Mouse (Mus musculus): ENCODE results near the gene Plekha7.
A peak's percentile ranks its signal among the peaks of the same experiment; 100 is the strongest.
"Not testable (repeated sequence)": the region's sequence is repeated elsewhere in the genome, so short reads cannot be mapped to it uniquely, and the experiment has no call there.

Plekha7 gene

DNA sequence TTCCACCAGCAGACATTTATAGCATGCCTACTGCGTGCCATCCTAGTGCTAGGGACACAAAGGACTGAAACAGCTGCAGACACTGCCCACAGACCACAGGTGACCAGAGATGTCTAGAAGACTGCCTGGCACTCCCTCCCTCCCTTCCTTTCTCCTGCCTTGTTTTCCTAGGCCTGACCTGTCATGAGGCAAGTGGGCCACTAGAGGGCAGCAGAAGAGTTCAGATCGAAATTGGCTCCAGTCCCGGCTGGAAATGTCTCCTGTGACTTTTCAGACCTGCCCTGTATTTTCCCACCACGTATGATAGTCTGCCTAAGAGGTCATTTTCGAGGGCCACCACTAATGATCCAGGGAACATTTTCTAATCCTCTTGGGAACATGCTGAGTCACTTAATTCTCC lies 176.1 kb downstream of the Plekha7 start:
- DNase-seq (ENCODE audit: low read depth, low spot score): peak; percentile 82

DNA sequence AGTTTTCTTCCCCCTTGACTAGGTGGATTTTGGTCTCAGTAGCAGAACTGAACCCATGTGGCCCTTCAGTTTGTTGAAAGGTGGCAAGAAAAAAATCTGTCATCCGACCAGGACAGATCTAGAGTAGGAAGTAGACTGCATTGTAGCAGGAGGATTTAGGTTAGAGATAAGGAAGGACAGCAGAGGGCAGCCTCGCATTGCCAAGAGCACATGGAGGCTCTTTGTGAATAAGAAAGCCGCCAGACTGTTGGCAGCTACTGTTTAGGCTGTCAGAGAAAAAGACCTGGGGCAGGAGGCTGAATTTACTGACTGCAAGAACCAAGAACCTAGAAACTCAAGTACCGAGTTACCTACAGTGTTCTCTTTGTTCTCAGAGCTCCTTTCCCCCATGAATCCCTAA lies 176.8 kb downstream of the Plekha7 start:
- no peak for DNase-seq (ENCODE audit: low read depth, low spot score)

GRCm38 (mm10) chr7:116129374-116129773 lies 178.8 kb downstream of the Plekha7 start:
- no peak for DNase-seq (ENCODE audit: low read depth, low spot score)

- DNase-seq (ENCODE audit: low read depth, low spot score): no peak
Observed at GRCm38 (mm10) chr7:116128286-116128685, 179.9 kb downstream of the Plekha7 start.

- DNase-seq (ENCODE audit: low read depth, low spot score): no peak
Observed at GRCm38 (mm10) chr7:116127052-116127451, 181.1 kb downstream of the Plekha7 start.

DNA sequence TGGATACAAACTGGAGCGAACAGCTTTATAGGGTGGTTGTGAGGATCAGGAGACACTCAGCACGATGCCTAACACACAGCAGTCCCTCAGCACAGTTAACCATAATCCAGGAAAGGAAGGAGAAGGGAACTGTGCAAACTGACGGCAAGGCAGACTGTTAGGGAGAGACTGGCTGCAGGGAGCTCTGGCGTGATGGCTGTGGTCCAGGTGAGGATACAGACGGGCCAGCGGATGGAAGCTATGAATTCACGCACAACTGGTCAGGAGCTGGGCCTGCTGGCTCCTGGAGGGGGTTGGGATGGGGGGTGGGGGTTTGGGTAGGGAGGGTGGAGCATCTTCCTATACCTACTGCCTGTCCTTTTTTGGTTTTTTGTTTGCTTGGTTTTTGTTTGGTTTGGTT lies 182.5 kb downstream of the Plekha7 start:
- DNase-seq (ENCODE audit: low read depth, low spot score): no peak

GRCm38 (mm10) chr7:116124057-116124456 lies 184.1 kb downstream of the Plekha7 start:
- DNase-seq (ENCODE audit: low read depth, low spot score): no peak

DNA sequence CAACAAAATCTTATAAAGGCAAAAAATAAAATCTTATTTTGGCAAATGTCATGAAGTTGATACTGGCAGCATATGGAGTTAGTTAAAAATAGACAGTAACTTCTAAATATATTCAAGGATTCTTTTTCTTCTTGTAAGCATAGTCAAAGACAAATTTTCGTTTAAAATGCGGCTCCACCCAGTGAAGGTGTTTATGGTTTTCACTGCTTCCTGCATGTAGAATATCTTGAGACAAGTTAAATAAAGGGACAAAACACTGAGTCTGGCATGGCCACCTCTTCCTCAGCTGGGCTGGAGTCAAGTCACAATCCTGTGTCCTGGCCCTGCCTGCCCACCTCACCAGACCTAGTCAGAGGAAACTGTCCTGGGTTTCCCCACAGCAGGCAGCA lies 184.6 kb downstream of the Plekha7 start:
- DNase-seq (ENCODE audit: low read depth, low spot score): no peak

DNA sequence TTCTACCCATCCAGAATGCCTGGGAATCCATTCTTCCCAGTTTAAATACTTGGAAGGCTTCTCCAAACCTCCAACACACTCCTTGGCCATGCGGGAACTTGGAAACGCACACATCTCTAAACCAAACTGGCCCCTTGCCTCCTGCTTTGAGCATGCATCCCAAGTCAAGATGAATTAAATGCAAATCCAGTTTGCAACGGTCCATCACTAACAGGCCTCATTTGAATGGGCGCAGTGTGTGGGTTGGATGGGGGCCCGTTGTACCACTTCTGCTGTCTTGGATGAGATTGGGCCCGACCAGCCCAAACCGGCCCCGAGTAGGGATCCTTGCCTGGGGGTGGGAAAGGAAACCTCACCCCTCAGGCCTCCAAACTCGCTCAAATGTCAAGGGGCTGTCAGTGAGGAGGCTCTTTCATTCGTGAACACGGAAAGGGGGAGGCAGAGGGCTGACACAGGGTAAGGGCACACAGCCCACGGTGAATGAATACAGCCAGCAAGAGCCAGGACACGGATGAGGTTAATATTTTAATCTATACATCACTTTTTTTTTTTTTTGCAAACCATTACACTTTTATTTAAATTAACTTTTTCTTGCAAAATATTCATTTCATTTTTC lies 185.1 kb downstream of the Plekha7 start:
- DNase-seq (ENCODE audit: low read depth, low spot score): no peak

- no peak for DNase-seq (ENCODE audit: low read depth, low spot score)
Observed at GRCm38 (mm10) chr7:116121202-116121601, 187.0 kb downstream of the Plekha7 start.

DNA sequence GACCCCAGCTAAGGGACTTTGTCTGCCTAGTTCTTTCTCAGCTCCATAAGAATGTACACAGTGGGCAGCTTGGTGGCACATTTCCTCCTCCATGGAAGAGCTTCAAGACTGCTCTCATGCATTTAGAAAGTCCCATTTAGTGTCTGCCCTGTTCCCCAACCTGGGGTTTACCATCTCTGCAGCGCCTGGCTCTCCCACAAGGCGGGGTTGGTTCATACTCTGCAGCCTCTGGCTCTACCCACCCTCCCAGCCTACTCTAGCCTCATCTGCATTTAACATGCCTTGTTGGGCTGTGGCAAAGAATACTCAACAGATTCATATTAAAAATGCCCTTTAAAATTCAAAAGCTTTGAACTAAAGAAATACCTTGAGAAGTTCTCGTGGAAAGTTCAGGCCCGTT lies 187.4 kb downstream of the Plekha7 start:
- DNase-seq (ENCODE audit: low read depth, low spot score): no peak

GRCm38 (mm10) chr7:116119306-116119857 lies 188.8 kb downstream of the Plekha7 start:
- DNase-seq (ENCODE audit: low read depth, low spot score): no peak

GRCm38 (mm10) chr7:116115991-116116390 lies 192.2 kb downstream of the Plekha7 start:
- DNase-seq (ENCODE audit: low read depth, low spot score): no peak

GRCm38 (mm10) chr7:116115216-116115930 lies 192.8 kb downstream of the Plekha7 start:
- no peak for DNase-seq (ENCODE audit: low read depth, low spot score)

DNA sequence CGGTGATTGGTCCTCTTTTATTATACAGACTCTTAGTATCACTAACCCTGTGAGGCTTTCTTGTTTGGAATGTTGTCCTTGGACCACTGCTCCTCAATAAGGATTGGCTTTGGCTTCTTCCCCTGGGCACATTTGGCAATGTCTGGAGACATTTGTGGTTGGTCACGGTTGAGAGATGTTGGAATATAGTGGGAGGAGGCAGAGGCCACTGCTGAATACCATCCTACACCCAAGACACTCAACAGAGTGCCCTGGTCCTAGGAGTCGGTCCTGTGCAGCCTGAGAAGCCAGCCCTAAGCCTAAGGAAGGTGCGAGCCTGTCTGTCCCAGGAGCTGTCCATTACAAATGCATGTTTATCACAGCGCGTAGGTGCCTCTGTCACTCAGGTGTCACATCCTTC lies 196.6 kb downstream of the Plekha7 start:
- no peak for DNase-seq (ENCODE audit: low read depth, low spot score)

DNA sequence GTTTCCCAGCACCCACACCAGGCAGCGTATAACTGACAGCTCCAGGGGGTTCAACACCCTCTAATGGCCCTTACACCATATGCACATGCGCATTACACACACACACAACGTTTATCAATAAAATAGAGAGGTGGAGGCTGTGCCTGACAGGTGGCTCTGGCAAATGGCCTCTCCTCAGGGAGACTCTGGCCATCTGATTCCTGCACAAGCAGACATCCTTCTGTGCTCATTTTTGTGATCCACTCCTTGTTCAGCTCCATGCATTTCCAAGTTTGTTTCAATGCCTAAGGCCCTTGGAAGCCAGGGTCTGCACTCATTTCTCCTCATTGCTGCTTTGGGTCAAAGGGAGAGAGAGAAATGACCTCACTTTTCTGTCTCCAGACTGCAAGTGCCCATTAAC lies 197.5 kb downstream of the Plekha7 start:
- no peak for DNase-seq (ENCODE audit: low read depth, low spot score)

DNA sequence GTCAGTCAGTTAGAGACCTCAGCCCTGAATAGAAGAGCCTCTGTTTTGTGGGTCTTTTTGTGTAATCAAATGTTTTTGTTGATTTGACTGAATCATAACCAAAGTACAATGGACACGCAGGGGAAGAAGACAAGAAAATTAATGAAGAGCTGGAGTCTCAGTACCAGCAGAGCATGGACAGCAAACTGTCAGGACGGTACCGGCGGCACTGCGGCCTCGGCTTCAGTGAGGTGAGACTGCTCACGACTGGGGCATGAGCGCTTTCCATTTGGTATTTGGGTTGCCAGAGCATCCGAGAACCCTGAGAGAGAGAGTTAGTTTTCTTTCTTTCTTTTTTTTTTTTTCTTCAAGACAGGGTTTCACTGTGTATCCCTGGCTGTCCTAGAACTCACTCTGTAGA lies 205.1 kb downstream of the Plekha7 start:
- DNase-seq (ENCODE audit: low read depth, low spot score): no peak

DNA sequence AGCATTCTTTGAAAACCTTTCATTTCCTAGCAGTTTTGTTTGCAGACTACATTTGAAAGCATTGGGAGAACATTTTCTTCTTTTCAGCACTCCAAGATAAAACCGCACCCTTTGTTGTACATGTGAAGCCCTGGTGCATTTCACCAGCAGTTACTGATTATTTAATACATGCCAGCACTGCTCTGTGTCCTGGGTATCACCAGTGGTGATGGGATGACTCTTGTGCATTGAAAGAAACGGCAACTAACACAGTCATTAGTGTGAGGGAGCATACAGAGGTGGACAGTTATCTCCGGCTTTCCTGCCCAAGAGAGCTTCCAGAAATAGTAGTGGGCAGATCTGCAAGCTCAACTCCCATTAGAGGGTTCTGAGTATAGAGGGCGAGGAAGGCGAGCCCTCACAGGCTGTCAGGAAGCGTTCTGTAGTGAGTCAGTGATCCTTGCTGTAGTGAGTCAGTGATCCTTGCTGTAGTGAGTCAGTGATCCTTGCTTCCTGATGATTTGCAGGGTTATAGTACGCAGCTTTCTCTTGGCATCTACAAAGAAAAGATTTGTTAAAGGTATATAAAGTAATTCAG lies 208.1 kb downstream of the Plekha7 start:
- DNase-seq (ENCODE audit: low read depth, low spot score): no peak

- DNase-seq (ENCODE audit: low read depth, low spot score): no peak
Observed at GRCm38 (mm10) chr7:116093466-116093850, 214.7 kb downstream of the Plekha7 start.

DNA sequence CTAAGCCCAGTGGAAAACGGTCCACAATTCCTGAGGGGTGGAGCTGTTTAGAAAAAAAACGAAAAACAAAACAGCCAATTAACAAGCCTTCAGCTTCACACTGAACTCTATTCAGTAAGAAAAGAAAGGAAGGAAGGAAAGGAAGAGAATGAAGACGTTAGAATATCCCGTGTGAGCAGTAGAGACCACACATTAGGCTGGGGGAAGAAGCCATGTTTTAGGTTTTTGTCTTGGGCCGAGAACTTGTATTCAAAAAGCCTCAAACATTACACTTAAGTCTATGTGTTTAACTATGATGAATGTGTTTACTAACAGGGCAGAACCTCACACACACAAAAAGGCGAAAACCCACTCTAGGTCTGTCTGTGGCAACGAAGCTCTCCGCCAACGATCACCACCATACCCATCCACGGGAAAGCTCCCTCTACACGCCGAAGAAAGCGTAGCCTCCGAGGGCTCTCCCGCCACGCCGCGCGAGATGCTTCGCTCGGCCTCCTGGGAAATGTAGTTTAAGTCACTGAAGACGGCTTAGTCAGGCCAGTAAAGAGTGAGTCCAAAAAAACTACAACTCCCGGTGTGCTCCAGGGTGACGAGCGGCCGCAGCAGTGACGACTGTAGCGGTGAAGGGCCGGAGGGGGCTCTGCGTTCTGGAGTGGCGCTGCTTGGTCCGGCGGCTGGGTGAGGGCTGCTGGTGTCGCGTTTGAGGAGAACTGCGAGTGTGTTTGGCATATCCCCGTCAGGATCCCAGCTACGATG lies 215.3 kb downstream of the Plekha7 start:
- DNase-seq (ENCODE audit: low read depth, low spot score): peak; percentile 97

DNA sequence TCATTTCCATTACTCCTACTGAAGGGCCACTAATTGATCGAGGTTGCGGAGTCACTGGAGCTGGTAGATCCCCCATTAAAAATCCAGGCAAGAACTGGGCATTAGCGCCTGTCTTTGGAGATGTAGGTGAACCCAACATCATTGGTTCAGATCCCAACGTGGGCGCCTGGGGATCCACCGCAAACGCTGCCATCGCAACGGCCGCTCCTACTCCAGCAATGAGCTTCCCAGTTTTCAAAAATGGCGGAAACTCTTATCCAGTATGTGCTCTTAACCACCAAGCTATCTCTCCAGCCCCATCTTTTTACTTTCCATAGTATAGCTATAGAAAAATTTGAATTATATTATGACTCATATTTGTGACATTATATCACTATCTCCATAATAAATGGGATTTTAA lies 223.8 kb downstream of the Plekha7 start, which contains the start of gene Gm4353:
Gene Gm4353 (minus strand): TSS at position 270 of the 400 bp plus-strand sequence.
- DNase-seq (ENCODE audit: low read depth, low spot score): not testable (repeated sequence)

All from forelimb bud, embryonic 11.5 days (tissue).